Mouse (Mus musculus) E14TG2a.4 (cell line): Measurements from ENCODE around the gene Fam19a5.

Source experiments
- CTCF ChIP-seq: conservative IDR thresholded peaks from 2 replicates; pipeline ENCODE4 v1.5.1; 2014; ENCODE audit warnings: low read length
- NANOG ChIP-seq: IDR thresholded peaks from 2 replicates; pipeline ENCODE4 v1.6.1; 2014; ENCODE audit warnings: borderline replicate concordance, low read length, mixed read lengths
- POU5F1 ChIP-seq: IDR thresholded peaks from 2 replicates; pipeline ENCODE4 v1.6.1; 2014; ENCODE audit warnings: low read length, borderline replicate concordance

GRCm38 (mm10) chr15:87682410-87682809 lies 138.3 kb downstream of the Fam19a5 start:
- no peak for TF ChIP-seq CTCF
- TF ChIP-seq NANOG: no peak
- TF ChIP-seq POU5F1: no peak
